Comparison of ENCODE assay signal across 22 mouse cellular contexts in genomic region chr7:80180202-80180601, GRCm38 (mm10).
"Had no signal": no experiment of that assay in that cellular context is flagged by ENCODE, and none has a peak within 500 bp of the region (broad histone marks: within the 10 kb centered on the region; RNA-seq: fewer than 3 reads in every experiment).

No protein-coding gene starts in this region.

- ATAC-seq: hindbrain, embryonic 16.5 days; intestine, embryonic 15.5 days had no signal

- DNase-seq: gastrocnemius, adult 2 months; gastrocnemius, postnatal 10 days; gastrocnemius, postnatal 25 days; heart, postnatal 10 days; heart, postnatal 4 days; kidney, adult 18-20 months; kidney, adult 8-10 months; kidney, postnatal 10 days; kidney, postnatal 25 days; kidney, postnatal 4 days; liver; liver, embryonic 13.5 days had no signal

- H3K4me2 ChIP-seq: hindbrain, embryonic 12.5 days; hindbrain, embryonic 14.5 days; intestine, embryonic 15.5 days; limb, embryonic 12.5 days; liver, embryonic 11.5 days; liver, embryonic 13.5 days had no signal

- H3K9me3 ChIP-seq: hindbrain, embryonic 10.5 days; hindbrain, embryonic 12.5 days; intestine, embryonic 15.5 days; limb, embryonic 10.5 days; limb, embryonic 12.5 days; liver, embryonic 13.5 days had no signal

- H3K9ac ChIP-seq: hindbrain, embryonic 12.5 days; hindbrain, embryonic 14.5 days; intestine, embryonic 15.5 days; limb, embryonic 12.5 days; liver, embryonic 13.5 days had no signal

- H3K36me3 ChIP-seq: hindbrain, embryonic 10.5 days; hindbrain, embryonic 12.5 days; intestine, embryonic 15.5 days; limb, embryonic 10.5 days; limb, embryonic 12.5 days; liver, embryonic 13.5 days had no signal

- H3K27me3 ChIP-seq: hindbrain, embryonic 12.5 days; intestine, embryonic 15.5 days; limb, embryonic 12.5 days; liver, embryonic 13.5 days had no signal

- H3K27ac ChIP-seq: gastrocnemius, adult 2 months; hindbrain, embryonic 10.5 days; hindbrain, embryonic 12.5 days; hindbrain, embryonic 14.5 days; intestine, embryonic 15.5 days; layer of hippocampus, adult 2 months; left cerebral cortex, adult 2 months; limb, embryonic 10.5 days; limb, embryonic 12.5 days had no signal

- H3K4me3 ChIP-seq: gastrocnemius, adult 2 months; hindbrain, embryonic 10.5 days; hindbrain, embryonic 12.5 days; intestine, embryonic 15.5 days; layer of hippocampus, adult 2 months; left cerebral cortex, adult 2 months; limb, embryonic 10.5 days; limb, embryonic 12.5 days; liver, embryonic 13.5 days had no signal

- H3K4me1 ChIP-seq: hindbrain, embryonic 12.5 days; limb, embryonic 12.5 days had no signal
